Mouse (Mus musculus): ENCODE measurements at regions not wholly inside any gene's neighbourhood (a gene's known extent, or its start where the extent isn't known, plus 50 kb on each side); places are given as distances from the start of the nearest gene placed in this dataset.
A peak's percentile ranks its signal among the peaks of the same experiment; 100 is the strongest.

DNA sequence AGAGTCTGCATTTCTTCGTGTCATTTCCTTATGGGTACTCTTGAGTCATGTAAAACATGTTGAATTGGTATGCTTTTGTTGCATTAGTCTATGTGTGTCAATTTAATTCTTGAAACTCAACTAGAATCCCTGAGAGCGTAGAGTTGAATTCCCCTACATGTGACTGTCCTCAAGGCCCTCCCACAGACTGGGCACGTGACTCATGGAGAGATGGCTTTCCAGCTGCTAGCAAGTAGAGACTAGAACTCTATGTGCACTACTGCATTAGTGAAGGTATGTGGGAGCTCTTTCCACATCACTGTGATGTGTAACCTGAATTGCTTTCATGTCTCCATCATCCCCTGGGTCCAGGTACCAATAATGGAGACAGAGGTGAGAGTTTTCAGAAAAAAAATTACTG is 182.3 kb upstream of the Ankrd55 start:
- Histone ChIP-seq H3K4me1 (ENCODE audit: control insufficient read depth, insufficient read depth, low read length) (peaks cover 6% of the 10 kb centered on the region), H3K4me3 (ENCODE audit: low read depth, low read length) (no peak overlapping the region), H3K9ac (ENCODE audit: low read length) (no peak overlapping the region), H3K4me2 (ENCODE audit: low read length) (no peak overlapping the region), H3K9me3 (replicated peaks; ENCODE audit: control insufficient read depth, low read length) (no peaks in the 10 kb centered on the region), H3K27me3 (replicated peaks; ENCODE audit: control insufficient read depth, insufficient read depth, low read length) (no peaks in the 10 kb centered on the region), H3K36me3 (ENCODE audit: control insufficient read depth, insufficient read depth, low read length) (no peaks in the 10 kb centered on the region), H3K27ac (ENCODE audit: low read depth, low read length) (no peak overlapping the region)
- no peak for ATAC-seq
- 95% methylated on average over 3 of the region's 3 CpGs for WGBS
- no peak for DNase-seq (ENCODE audit: low spot score)

DNA sequence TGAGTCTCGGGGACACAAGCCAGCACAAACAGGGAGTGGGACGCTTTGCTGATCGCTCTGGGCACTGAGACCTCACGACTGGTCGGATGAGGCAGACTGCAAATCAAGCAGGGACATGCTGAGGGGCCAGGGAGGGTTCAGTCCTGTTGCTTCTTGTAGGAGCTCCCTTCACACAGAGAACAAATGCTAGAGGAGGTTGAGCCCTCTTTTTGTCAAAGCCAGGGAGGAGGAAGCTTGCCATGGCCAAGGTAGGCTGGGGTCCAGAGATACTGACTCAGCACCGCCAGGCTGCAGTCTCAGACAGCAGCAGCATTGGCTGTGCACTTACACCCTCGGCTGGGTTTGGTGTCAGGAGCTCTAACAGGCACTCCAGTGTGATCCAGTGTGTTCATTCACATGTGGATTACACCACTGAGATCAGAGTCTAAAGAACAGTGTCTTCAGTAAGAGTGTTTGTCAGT is 173.5 kb upstream of the Ankrd55 start:
- H3K4me3 ChIP-seq (ENCODE audit: low read depth, low read length), result no peak overlapping the region
- H3K9ac ChIP-seq (ENCODE audit: low read length), result no peak overlapping the region
- no peaks in the 10 kb centered on the region for H3K27me3 ChIP-seq (replicated peaks; ENCODE audit: control insufficient read depth, insufficient read depth, low read length)
- no peaks in the 10 kb centered on the region for H3K36me3 ChIP-seq (ENCODE audit: control insufficient read depth, insufficient read depth, low read length)
- peaks cover 4% of the 10 kb centered on the region; the same call in 1 of the 2 replicates for H3K4me1 ChIP-seq (ENCODE audit: control insufficient read depth, insufficient read depth, low read length)
- ATAC-seq (no peak), DNase-seq (ENCODE audit: low spot score) (no peak)
- H3K27ac ChIP-seq (ENCODE audit: low read depth, low read length), result no peak overlapping the region
- H3K9me3 ChIP-seq (replicated peaks; ENCODE audit: control insufficient read depth, low read length), result no peaks in the 10 kb centered on the region
- 88% methylated on average over 7 of the region's 7 CpGs for WGBS
- H3K4me2 ChIP-seq (ENCODE audit: low read length), result no peak overlapping the region

DNA sequence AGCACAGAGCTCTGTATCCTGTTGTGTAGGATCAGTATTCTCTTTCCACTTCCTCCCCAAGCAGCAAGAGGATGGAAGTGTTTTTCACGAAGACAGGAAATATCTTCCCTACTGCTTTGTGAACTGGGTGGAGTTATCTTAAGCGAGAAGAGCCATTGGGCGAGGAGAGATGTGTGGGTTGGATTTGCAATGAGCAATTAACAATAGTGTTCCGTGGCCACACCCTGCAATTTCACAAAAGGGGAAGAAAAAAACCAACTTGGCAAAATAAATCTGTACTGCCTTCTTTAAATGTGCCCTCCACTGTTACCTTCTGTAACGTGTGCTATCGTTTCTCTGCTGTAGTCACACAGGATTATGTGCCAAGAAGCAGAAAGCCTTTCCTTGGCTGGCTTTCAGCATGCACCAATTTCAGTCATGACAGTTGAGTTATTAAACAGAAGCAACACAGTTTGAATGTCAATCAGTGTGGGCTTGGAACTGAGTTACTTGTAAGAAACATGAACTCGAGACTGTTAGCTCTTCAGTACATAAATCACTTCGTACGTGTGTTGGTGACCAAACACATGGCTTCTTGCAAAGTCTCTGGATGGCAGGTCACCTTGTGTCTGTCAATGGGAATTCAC is 172.0 kb upstream of the Ankrd55 start:
- H3K9ac ChIP-seq (ENCODE audit: low read length), result no peak overlapping the region
- H3K27ac ChIP-seq (ENCODE audit: low read depth, low read length), result no peak overlapping the region
- H3K27me3 ChIP-seq (replicated peaks; ENCODE audit: control insufficient read depth, insufficient read depth, low read length), result no peaks in the 10 kb centered on the region
- DNase-seq (ENCODE audit: low spot score), result peak; percentile 72
- H3K36me3 ChIP-seq (ENCODE audit: control insufficient read depth, insufficient read depth, low read length), result no peaks in the 10 kb centered on the region
- 68% methylated on average over 9 of the region's 9 CpGs for WGBS
- H3K4me1 ChIP-seq (ENCODE audit: control insufficient read depth, insufficient read depth, low read length), result peaks cover 13% of the 10 kb centered on the region
- H3K9me3 ChIP-seq (replicated peaks; ENCODE audit: control insufficient read depth, low read length), result no peaks in the 10 kb centered on the region
- ATAC-seq, result no peak
- H3K4me3 ChIP-seq (ENCODE audit: low read depth, low read length), result no peak overlapping the region
- no peak overlapping the region for H3K4me2 ChIP-seq (ENCODE audit: low read length)

DNA sequence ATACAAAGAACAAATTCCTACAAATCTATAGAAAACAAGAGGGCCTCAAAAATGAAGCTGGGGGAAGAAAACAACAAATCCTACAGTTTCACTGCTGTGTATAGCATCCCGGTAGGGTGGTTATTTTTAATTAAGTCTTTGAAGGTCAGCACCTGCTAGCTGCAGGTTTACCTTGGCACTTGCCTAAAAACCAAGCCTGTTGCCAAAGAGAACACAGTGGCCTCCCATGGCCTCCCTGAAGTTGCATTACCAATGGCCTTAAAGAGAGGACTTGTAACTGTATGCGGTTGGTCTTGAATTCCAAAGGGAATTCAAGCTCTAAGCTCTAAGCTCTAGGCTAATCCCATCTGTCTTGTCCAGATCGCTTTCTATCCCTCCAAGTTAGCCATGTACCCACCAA is 169.7 kb upstream of the Ankrd55 start:
- ATAC-seq (no peak), DNase-seq (ENCODE audit: low spot score) (no peak)
- Histone ChIP-seq H3K4me3 (ENCODE audit: low read depth, low read length) (no peak overlapping the region), H3K27ac (ENCODE audit: low read depth, low read length) (no peak overlapping the region), H3K9me3 (replicated peaks; ENCODE audit: control insufficient read depth, low read length) (no peaks in the 10 kb centered on the region), H3K4me1 (ENCODE audit: control insufficient read depth, insufficient read depth, low read length) (peaks cover 13% of the 10 kb centered on the region), H3K9ac (ENCODE audit: low read length) (no peak overlapping the region), H3K27me3 (replicated peaks; ENCODE audit: control insufficient read depth, insufficient read depth, low read length) (no peaks in the 10 kb centered on the region), H3K36me3 (ENCODE audit: control insufficient read depth, insufficient read depth, low read length) (no peaks in the 10 kb centered on the region), H3K4me2 (ENCODE audit: low read length) (no peak overlapping the region)
- 91% methylated on average over 3 of the region's 3 CpGs for WGBS

DNA sequence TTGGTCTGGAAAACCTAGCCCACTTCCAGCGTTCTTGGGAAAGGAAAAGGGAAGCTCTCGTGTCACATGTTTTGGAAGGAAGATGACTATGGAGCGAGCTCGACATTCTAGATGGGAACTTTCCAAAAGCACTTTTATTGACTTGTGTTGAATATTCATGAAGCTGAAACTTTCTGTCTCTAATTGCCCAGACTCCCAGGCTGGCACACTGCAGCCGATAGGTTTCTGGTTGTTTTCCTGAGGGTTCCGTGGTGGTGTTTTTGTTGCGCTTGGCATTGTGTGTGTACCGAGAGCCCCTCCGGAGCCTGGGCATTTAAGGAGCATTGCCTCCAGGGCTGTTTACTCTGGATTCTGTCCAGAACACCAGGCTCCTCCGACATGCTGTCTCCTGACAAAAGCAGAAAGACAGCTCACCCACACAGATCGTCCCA is 168.6 kb upstream of the Ankrd55 start:
- no peaks in the 10 kb centered on the region for H3K36me3 ChIP-seq (ENCODE audit: control insufficient read depth, insufficient read depth, low read length)
- 10% methylated on average over 11 of the region's 11 CpGs for WGBS
- H3K9me3 ChIP-seq (replicated peaks; ENCODE audit: control insufficient read depth, low read length), result no peaks in the 10 kb centered on the region
- no peak overlapping the region for H3K27ac ChIP-seq (ENCODE audit: low read depth, low read length)
- no peak overlapping the region for H3K4me3 ChIP-seq (ENCODE audit: low read depth, low read length)
- peak overlapping the region; percentile 19; the same call in 1 of the 2 replicates for H3K4me2 ChIP-seq (ENCODE audit: low read length)
- DNase-seq (ENCODE audit: low spot score), result peak; percentile 85
- no peak overlapping the region for H3K9ac ChIP-seq (ENCODE audit: low read length)
- peaks cover 13% of the 10 kb centered on the region for H3K4me1 ChIP-seq (ENCODE audit: control insufficient read depth, insufficient read depth, low read length)
- ATAC-seq, result peak; percentile 90
- no peaks in the 10 kb centered on the region for H3K27me3 ChIP-seq (replicated peaks; ENCODE audit: control insufficient read depth, insufficient read depth, low read length)

DNA sequence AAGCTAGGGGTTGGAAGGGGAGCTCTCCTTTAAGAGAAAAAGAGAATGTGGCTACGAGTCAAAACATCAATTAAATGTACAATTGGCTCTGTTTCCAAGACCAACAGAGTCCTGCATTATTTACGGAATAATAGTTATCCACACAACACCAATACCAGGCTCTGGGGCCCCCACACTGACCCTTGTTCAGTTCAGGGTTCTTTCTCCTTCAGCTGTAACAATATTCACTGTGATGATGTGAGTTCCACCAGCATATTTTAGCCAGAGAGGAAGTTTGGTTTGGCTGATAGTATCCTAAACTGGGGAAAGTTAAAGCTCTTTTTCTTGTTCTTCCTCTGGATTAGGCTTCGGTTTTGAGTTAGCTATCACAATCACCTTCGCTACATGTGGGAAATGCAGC is 167.9 kb upstream of the Ankrd55 start:
- Histone ChIP-seq H3K36me3 (ENCODE audit: control insufficient read depth, insufficient read depth, low read length) (no peaks in the 10 kb centered on the region), H3K27ac (ENCODE audit: low read depth, low read length) (no peak overlapping the region), H3K4me2 (ENCODE audit: low read length) (no peak overlapping the region), H3K4me1 (ENCODE audit: control insufficient read depth, insufficient read depth, low read length) (peaks cover 13% of the 10 kb centered on the region), H3K27me3 (replicated peaks; ENCODE audit: control insufficient read depth, insufficient read depth, low read length) (no peaks in the 10 kb centered on the region), H3K9ac (ENCODE audit: low read length) (no peak overlapping the region), H3K4me3 (ENCODE audit: low read depth, low read length) (no peak overlapping the region), H3K9me3 (replicated peaks; ENCODE audit: control insufficient read depth, low read length) (no peaks in the 10 kb centered on the region)
- DNase-seq (ENCODE audit: low spot score) (peak; percentile 39), ATAC-seq (no peak)
- 48% methylated on average over 4 of the region's 4 CpGs for WGBS

DNA sequence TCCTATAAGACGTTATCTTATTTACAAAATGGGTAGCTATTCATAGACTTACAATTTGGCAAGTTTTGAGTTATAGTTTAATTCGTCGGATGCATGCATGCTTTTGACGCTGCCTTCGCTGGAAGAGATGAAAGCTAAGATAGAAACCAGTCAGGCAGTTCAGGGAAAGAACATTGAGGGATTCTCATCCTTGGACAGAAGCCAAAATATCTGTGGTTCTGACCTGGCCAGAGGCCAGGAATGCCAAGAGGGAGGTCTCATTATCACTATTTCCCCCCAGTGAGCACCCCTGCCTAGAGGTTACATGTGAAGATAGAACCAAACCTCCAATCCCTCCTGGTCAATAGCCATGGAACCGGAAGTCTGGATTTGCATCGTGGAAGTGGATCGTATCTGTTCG is 167.1 kb upstream of the Ankrd55 start:
- H3K9me3 ChIP-seq (replicated peaks; ENCODE audit: control insufficient read depth, low read length), result no peaks in the 10 kb centered on the region
- no peaks in the 10 kb centered on the region for H3K27me3 ChIP-seq (replicated peaks; ENCODE audit: control insufficient read depth, insufficient read depth, low read length)
- H3K36me3 ChIP-seq (ENCODE audit: control insufficient read depth, insufficient read depth, low read length), result no peaks in the 10 kb centered on the region
- H3K4me1 ChIP-seq (ENCODE audit: control insufficient read depth, insufficient read depth, low read length), result peaks cover 13% of the 10 kb centered on the region
- H3K4me2 ChIP-seq (ENCODE audit: low read length), result no peak overlapping the region
- DNase-seq (ENCODE audit: low spot score) (no peak), ATAC-seq (no peak)
- no peak overlapping the region for H3K27ac ChIP-seq (ENCODE audit: low read depth, low read length)
- WGBS, result 87% methylated on average over 9 of the region's 9 CpGs
- no peak overlapping the region for H3K9ac ChIP-seq (ENCODE audit: low read length)
- H3K4me3 ChIP-seq (ENCODE audit: low read depth, low read length), result no peak overlapping the region

DNA sequence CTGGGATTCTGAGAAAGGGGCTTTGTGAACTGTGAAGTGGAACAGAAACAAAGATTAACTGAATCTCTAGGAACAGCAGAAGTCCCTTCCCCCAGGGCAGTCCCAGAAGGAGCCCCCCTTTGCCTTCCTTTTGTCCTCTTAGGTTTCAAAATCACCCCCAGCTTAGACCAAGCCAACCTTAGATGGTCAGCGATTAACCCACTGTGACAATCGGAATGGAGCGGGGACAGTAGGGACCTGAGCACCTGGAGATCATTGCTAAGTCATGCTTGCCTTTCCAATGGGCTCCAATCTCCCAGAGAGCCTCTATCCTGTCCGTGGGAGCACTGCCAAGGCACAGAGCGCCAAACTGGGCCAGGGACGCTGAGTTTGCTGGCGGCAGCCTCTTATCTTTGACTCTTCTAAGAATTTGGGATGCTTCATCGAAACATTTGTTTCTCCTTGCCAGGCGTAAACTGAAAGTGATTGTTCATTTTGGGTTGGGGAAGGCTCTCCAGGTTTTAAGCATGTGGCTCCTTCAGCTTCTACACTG is 165.3 kb upstream of the Ankrd55 start:
- H3K4me1 ChIP-seq (ENCODE audit: control insufficient read depth, insufficient read depth, low read length), result peaks cover 13% of the 10 kb centered on the region
- H3K27me3 ChIP-seq (replicated peaks; ENCODE audit: control insufficient read depth, insufficient read depth, low read length), result no peaks in the 10 kb centered on the region
- H3K4me2 ChIP-seq (ENCODE audit: low read length), result no peak overlapping the region
- WGBS, result 69% methylated on average over 9 of the region's 9 CpGs
- H3K9ac ChIP-seq (ENCODE audit: low read length), result no peak overlapping the region
- ATAC-seq (no peak), DNase-seq (ENCODE audit: low spot score) (no peak)
- H3K36me3 ChIP-seq (ENCODE audit: control insufficient read depth, insufficient read depth, low read length), result no peaks in the 10 kb centered on the region
- no peaks in the 10 kb centered on the region for H3K9me3 ChIP-seq (replicated peaks; ENCODE audit: control insufficient read depth, low read length)
- H3K4me3 ChIP-seq (ENCODE audit: low read depth, low read length), result no peak overlapping the region
- no peak overlapping the region for H3K27ac ChIP-seq (ENCODE audit: low read depth, low read length)

DNA sequence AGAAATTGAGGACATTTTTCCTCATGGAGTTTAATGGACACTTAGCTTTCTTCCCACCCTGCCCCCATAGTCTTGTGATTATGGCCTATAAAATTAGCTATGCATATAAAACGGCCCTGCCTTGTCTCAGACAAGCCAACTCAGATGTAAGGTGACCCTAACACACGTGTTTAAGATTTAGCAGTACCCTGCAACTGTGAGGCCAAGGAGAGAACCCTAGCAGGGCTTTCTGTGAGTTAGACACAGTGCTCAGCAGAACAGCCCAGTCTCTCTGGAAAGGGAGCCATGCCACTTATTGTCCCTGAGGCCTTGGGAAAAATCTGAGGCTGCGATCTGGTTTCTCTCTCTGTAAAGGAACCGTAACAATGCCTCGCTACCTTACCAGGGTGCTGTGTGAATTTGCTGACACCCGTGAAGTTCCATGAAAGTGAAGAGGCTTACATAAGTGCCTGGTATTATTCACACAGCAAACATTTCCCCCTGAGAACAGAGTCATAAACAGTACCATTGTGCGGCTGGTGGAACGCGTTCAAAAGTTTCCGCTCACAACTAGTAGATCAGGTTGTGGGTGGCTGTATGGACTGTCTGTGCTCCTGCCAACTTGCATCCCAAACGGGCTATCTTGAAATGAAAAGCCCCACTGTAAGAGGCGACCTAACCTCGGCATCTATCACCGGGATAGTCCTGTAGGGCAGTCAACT is 162.3 kb upstream of the Ankrd55 start:
- H3K27ac ChIP-seq (ENCODE audit: low read depth, low read length), result no peak overlapping the region
- H3K9me3 ChIP-seq (replicated peaks; ENCODE audit: control insufficient read depth, low read length), result no peaks in the 10 kb centered on the region
- H3K36me3 ChIP-seq (ENCODE audit: control insufficient read depth, insufficient read depth, low read length), result no peaks in the 10 kb centered on the region
- WGBS, result 81% methylated on average over 14 of the region's 14 CpGs
- no peak overlapping the region for H3K9ac ChIP-seq (ENCODE audit: low read length)
- H3K4me1 ChIP-seq (ENCODE audit: control insufficient read depth, insufficient read depth, low read length), result no peaks in the 10 kb centered on the region
- DNase-seq (ENCODE audit: low spot score), result no peak
- H3K27me3 ChIP-seq (replicated peaks; ENCODE audit: control insufficient read depth, insufficient read depth, low read length), result no peaks in the 10 kb centered on the region
- no peak overlapping the region for H3K4me2 ChIP-seq (ENCODE audit: low read length)
- no peak overlapping the region for H3K4me3 ChIP-seq (ENCODE audit: low read depth, low read length)
- no peak for ATAC-seq

All from forebrain, embryonic 14.5 days (tissue).